ENCODE assay signal across 32 mouse cellular contexts in the genomic region with DNA sequence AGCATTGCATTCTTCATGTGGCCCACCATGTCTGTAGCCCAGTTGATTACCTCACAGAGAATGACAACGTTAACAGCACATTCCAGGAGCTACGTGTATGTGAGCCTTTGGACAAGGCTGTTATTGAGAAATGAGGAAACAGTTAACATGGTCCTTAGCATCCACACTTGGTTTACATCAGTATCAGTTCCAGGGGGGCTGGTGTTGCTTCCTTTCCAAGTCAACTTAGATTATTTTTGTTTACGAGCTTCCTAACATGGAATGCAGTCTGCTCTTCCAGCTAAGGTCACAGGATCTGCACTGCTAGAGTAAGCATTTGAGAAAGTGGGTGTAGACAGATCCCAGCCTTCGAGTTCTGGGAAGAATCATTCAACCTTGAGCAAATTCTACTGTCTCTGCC.
DNase-seq lines count a peak whose midpoint lies in the region; ATAC-seq and TF ChIP-seq lines count a peak whose summit lies in the region.
"Had no signal": no experiment of that assay in that cellular context is flagged by ENCODE, and none has a peak within 500 bp of the region (broad histone marks: within the 10 kb centered on the region; RNA-seq: fewer than 3 reads in every experiment).

No protein-coding gene starts in this region.

- no peak overlapping the region for H3K27ac ChIP-seq in kidney, postnatal 0 days
- H3K27ac ChIP-seq in embryonic facial prominence, embryonic 14.5 days (replicated peaks; ENCODE audit: low read depth, low read length): no peak overlapping the region
- peak overlapping the region; percentile 84; the same call in 1 of the 2 replicates for H3K27ac ChIP-seq in lung, embryonic 14.5 days (ENCODE audit: low read depth)
- no peak overlapping the region for H3K27ac ChIP-seq in hindbrain, embryonic 11.5 days (ENCODE audit: low read depth, low read length)
- H3K27ac ChIP-seq: forebrain, embryonic 13.5 days; hindbrain, embryonic 14.5 days; layer of hippocampus, adult 2 months; left cerebral cortex, adult 2 months; limb, embryonic 12.5 days; liver, embryonic 12.5 days; midbrain, embryonic 12.5 days; neural tube, embryonic 12.5 days had no signal

- intact Hi-C loops in heart, postnatal 36 days (cut with DNase I): no loop called here

- H3K9ac ChIP-seq in kidney, postnatal 0 days (ENCODE audit: low read depth, low read length): no peak overlapping the region
- no peak overlapping the region for H3K9ac ChIP-seq in embryonic facial prominence, embryonic 14.5 days (ENCODE audit: low read depth, low read length)
- no peak overlapping the region for H3K9ac ChIP-seq in lung, embryonic 14.5 days
- no peak overlapping the region for H3K9ac ChIP-seq in hindbrain, embryonic 11.5 days (ENCODE audit: low read depth, low read length)
- H3K9ac ChIP-seq: forebrain, embryonic 13.5 days; hindbrain, embryonic 14.5 days; limb, embryonic 12.5 days; liver, embryonic 12.5 days; liver, postnatal 0 days; midbrain, embryonic 12.5 days; neural tube, embryonic 12.5 days had no signal

- no peak overlapping the region for H3K4me3 ChIP-seq in kidney, postnatal 0 days (replicated peaks; ENCODE audit: low read depth, low read length)
- no peak overlapping the region for H3K4me3 ChIP-seq in embryonic facial prominence, embryonic 14.5 days (ENCODE audit: low read depth, low read length)
- H3K4me3 ChIP-seq in lung, embryonic 14.5 days (ENCODE audit: low read depth, low read length): no peak overlapping the region
- no peak overlapping the region for H3K4me3 ChIP-seq in hindbrain, embryonic 11.5 days (ENCODE audit: low read depth, low read length)
- H3K4me3 ChIP-seq: forebrain, embryonic 13.5 days; layer of hippocampus, adult 2 months; left cerebral cortex, adult 2 months; limb, embryonic 12.5 days; liver, embryonic 12.5 days; megakaryocyte, embryonic 14.5 days; midbrain, embryonic 12.5 days; myocyte; neural tube, embryonic 12.5 days had no signal

- H3K4me1 ChIP-seq in kidney, postnatal 0 days (replicated peaks; ENCODE audit: insufficient read depth, low read length): no peaks in the 10 kb centered on the region
- H3K4me1 ChIP-seq in embryonic facial prominence, embryonic 14.5 days (ENCODE audit: control insufficient read depth, insufficient read depth, low read length): peaks cover 19% of the 10 kb centered on the region
- H3K4me1 ChIP-seq in lung, embryonic 14.5 days (ENCODE audit: insufficient read depth): 0 out of 2 replicates have a peak, but pooled peaks cover 2% of the 10 kb centered on the region
- H3K4me1 ChIP-seq in hindbrain, embryonic 11.5 days (replicated peaks; ENCODE audit: control insufficient read depth, insufficient read depth, low read length): no peaks in the 10 kb centered on the region
- H3K4me1 ChIP-seq: forebrain, embryonic 13.5 days; liver, embryonic 12.5 days; megakaryocyte, embryonic 14.5 days; midbrain, embryonic 12.5 days; neural tube, embryonic 12.5 days had no signal

- no peaks in the 10 kb centered on the region for H3K27me3 ChIP-seq in kidney, postnatal 0 days (ENCODE audit: insufficient read depth, low read length)
- H3K27me3 ChIP-seq in embryonic facial prominence, embryonic 14.5 days (replicated peaks; ENCODE audit: control insufficient read depth, insufficient read depth, low read length): no peaks in the 10 kb centered on the region
- no peaks in the 10 kb centered on the region for H3K27me3 ChIP-seq in lung, embryonic 14.5 days (ENCODE audit: insufficient read depth, low read length)
- H3K27me3 ChIP-seq in hindbrain, embryonic 11.5 days (ENCODE audit: control insufficient read depth, insufficient read depth, low read length): no peaks in the 10 kb centered on the region
- H3K27me3 ChIP-seq: forebrain, embryonic 13.5 days; limb, embryonic 12.5 days; liver, embryonic 12.5 days; megakaryocyte, embryonic 14.5 days; midbrain, embryonic 12.5 days; neural tube, embryonic 12.5 days had no signal

- ATAC-seq in kidney, postnatal 0 days (replicated peaks; ENCODE audit: low FRiP score, low read depth): no peak
- no peak; the same call in 1 of the 2 replicates for ATAC-seq in embryonic facial prominence, embryonic 14.5 days (ENCODE audit: low read depth)
- peak; percentile 97 for ATAC-seq in lung, embryonic 14.5 days (ENCODE audit: insufficient read depth)
- no peak for ATAC-seq in hindbrain, embryonic 11.5 days (ENCODE audit: low FRiP score)
- ATAC-seq: forebrain, embryonic 13.5 days; intestine, postnatal 0 days; liver, embryonic 12.5 days; liver, postnatal 0 days; Patski had no signal

- 41% methylated on average over 4 of the region's 4 CpGs for WGBS in kidney, postnatal 0 days
- 44% methylated on average over 4 of the region's 4 CpGs for WGBS in embryonic facial prominence, embryonic 14.5 days
- WGBS in lung, embryonic 14.5 days: 25% methylated on average over 4 of the region's 4 CpGs
- WGBS in hindbrain, embryonic 11.5 days: 70% methylated on average over 4 of the region's 4 CpGs

- TF ChIP-seq CTCF in kidney, postnatal 0 days (IDR thresholded peaks at IDR 0.05; ENCODE audit: low read depth): no peak
- TF ChIP-seq CTCF in lung, embryonic 14.5 days (IDR thresholded peaks at IDR 0.05; ENCODE audit: low read depth): no peak

- no peaks in the 10 kb centered on the region for H3K36me3 ChIP-seq in kidney, postnatal 0 days (ENCODE audit: insufficient read depth, low read length)
- H3K36me3 ChIP-seq in embryonic facial prominence, embryonic 14.5 days (ENCODE audit: control insufficient read depth, insufficient read depth, low read length): no peaks in the 10 kb centered on the region
- H3K36me3 ChIP-seq in lung, embryonic 14.5 days (ENCODE audit: insufficient read depth): no peaks in the 10 kb centered on the region
- H3K36me3 ChIP-seq in hindbrain, embryonic 11.5 days (ENCODE audit: control insufficient read depth, insufficient read depth, low read length): no peaks in the 10 kb centered on the region
- H3K36me3 ChIP-seq: limb, embryonic 12.5 days; liver, embryonic 12.5 days; midbrain, embryonic 12.5 days; neural tube, embryonic 12.5 days had no signal

- H3K4me2 ChIP-seq in kidney, postnatal 0 days (ENCODE audit: low read length): no peak overlapping the region
- H3K4me2 ChIP-seq in embryonic facial prominence, embryonic 14.5 days (ENCODE audit: low read depth, low read length): no peak overlapping the region
- H3K4me2 ChIP-seq in lung, embryonic 14.5 days: no peak overlapping the region
- no peak overlapping the region for H3K4me2 ChIP-seq in hindbrain, embryonic 11.5 days (replicated peaks; ENCODE audit: low read depth, low read length)
- H3K4me2 ChIP-seq: forebrain, embryonic 13.5 days; heart, embryonic 11.5 days; hindbrain, embryonic 14.5 days; limb, embryonic 12.5 days; liver, embryonic 12.5 days; midbrain, embryonic 12.5 days; neural tube, embryonic 12.5 days had no signal

- no peaks in the 10 kb centered on the region for H3K9me3 ChIP-seq in kidney, postnatal 0 days (replicated peaks; ENCODE audit: low read length)
- H3K9me3 ChIP-seq in embryonic facial prominence, embryonic 14.5 days (ENCODE audit: control insufficient read depth, low read length): peaks cover 8% of the 10 kb centered on the region; the same call in 1 of the 2 replicates
- H3K9me3 ChIP-seq in lung, embryonic 14.5 days (ENCODE audit: low read depth, low read length): no peaks in the 10 kb centered on the region
- no peaks in the 10 kb centered on the region for H3K9me3 ChIP-seq in hindbrain, embryonic 11.5 days (ENCODE audit: control insufficient read depth, low read length)
- H3K9me3 ChIP-seq: forebrain, embryonic 13.5 days; limb, embryonic 12.5 days; liver, embryonic 12.5 days; midbrain, embryonic 12.5 days; neural tube, embryonic 12.5 days had no signal

- peak; percentile 80 for DNase-seq in kidney, postnatal 0 days (ENCODE audit: low spot score)
- DNase-seq in kidney, postnatal 36 days: no peak
- peak; percentile 67 for DNase-seq in embryonic facial prominence, embryonic 14.5 days (ENCODE audit: low spot score)
- DNase-seq in lung, embryonic 14.5 days: peak; percentile 92
- peak; percentile 48 for DNase-seq in lung, postnatal 14 days
- DNase-seq in heart, postnatal 36 days: no peak
- DNase-seq in hindbrain, embryonic 11.5 days (ENCODE audit: low spot score): no peak
- DNase-seq in spleen, postnatal 14 days (ENCODE audit: low spot score in 2 of 2): no peak
- DNase-seq: adrenal gland, postnatal 10 days; cerebellum, adult 8-10 months; cerebellum, postnatal 36 days; embryo, embryonic 11 days; gastrocnemius, postnatal 14 days; heart, adult 11 months; heart, postnatal 4 days; kidney, postnatal 25 days; liver, postnatal 0 days; right cerebral cortex, postnatal 4 days; thymus, postnatal 14 days had no signal

Comparison
In these comparisons a context has a peak if more than half of its experiments do, and no peak if none do; other contexts are left out.
1. DNase-seq: peak in kidney, postnatal 0 days (single experiment), embryonic facial prominence, embryonic 14.5 days (single experiment), lung, embryonic 14.5 days (single experiment) and lung, postnatal 14 days (single experiment); none in kidney, postnatal 36 days (0 of 2), heart, postnatal 36 days (0 of 2), hindbrain, embryonic 11.5 days (single experiment) and spleen, postnatal 14 days (0 of 2).